8 mouse cellular contexts compared by ENCODE assay signal in genomic region chr11:96827917-96828316, GRCm38 (mm10). TPM values are rescaled to one million over a fixed set of nuclear protein-coding genes. Genes with fewer than 3 reads are reported as not detected.
DNase-seq lines count a peak whose midpoint lies in the region; ATAC-seq and TF ChIP-seq lines count a peak whose summit lies in the region.

No protein-coding gene starts in this region.

- no peak for TF ChIP-seq EP300 in stomach, postnatal 0 days (optimal IDR thresholded peaks at IDR 0.05)

- ATAC-seq in limb, embryonic 15.5 days (ENCODE audit: insufficient number of reproducible peaks, low FRiP score, low TSS enrichment, low read depth), result no peak
- no peak for ATAC-seq in stomach, postnatal 0 days (ENCODE audit: low FRiP score, low TSS enrichment)

- peak overlapping the region; percentile 99 for H3K27ac ChIP-seq in gastrocnemius, adult 2 months
- H3K27ac ChIP-seq in thymus, adult 2 months (ENCODE audit: control insufficient read depth, insufficient read depth, low read length), result no peak overlapping the region
- no peak overlapping the region for H3K27ac ChIP-seq in limb, embryonic 15.5 days
- H3K27ac ChIP-seq in stomach, postnatal 0 days (replicated peaks), result no peak overlapping the region

- H3K36me3 ChIP-seq in thymus, adult 2 months (ENCODE audit: control insufficient read depth, insufficient read depth, low read length), result no peaks in the 10 kb centered on the region; the same call in 1 of the 2 replicates
- peaks cover 27% of the 10 kb centered on the region for H3K36me3 ChIP-seq in limb, embryonic 15.5 days
- no peaks in the 10 kb centered on the region for H3K36me3 ChIP-seq in stomach, postnatal 0 days (ENCODE audit: control insufficient read depth, insufficient read depth, low read length)

- H3K4me3 ChIP-seq in gastrocnemius, adult 2 months, result peak overlapping the region; percentile 94
- H3K4me3 ChIP-seq in thymus, adult 2 months (ENCODE audit: control insufficient read depth, insufficient read depth, low read length), result peak overlapping the region; percentile 8; the same call in 1 of the 2 replicates
- H3K4me3 ChIP-seq in limb, embryonic 15.5 days, result peak overlapping the region; percentile 0; the same call in 1 of the 2 replicates
- H3K4me3 ChIP-seq in stomach, postnatal 0 days (ENCODE audit: low read depth, low read length), result 0 out of 2 replicates have a peak overlapping the region, but pooled peaks have one; percentile 8

- H3K9ac ChIP-seq in limb, embryonic 15.5 days, result no peak overlapping the region
- 0 out of 2 replicates have a peak overlapping the region, but pooled peaks have one; percentile 31 for H3K9ac ChIP-seq in stomach, postnatal 0 days (ENCODE audit: low read length)

- no peaks in the 10 kb centered on the region for H3K27me3 ChIP-seq in thymus, adult 2 months (ENCODE audit: control insufficient read depth, insufficient read depth, low read length)
- no peaks in the 10 kb centered on the region for H3K27me3 ChIP-seq in limb, embryonic 15.5 days
- no peaks in the 10 kb centered on the region for H3K27me3 ChIP-seq in stomach, postnatal 0 days (ENCODE audit: control insufficient read depth, insufficient read depth, low read length)

- TF ChIP-seq CTCF in gastrocnemius, adult 2 months (IDR thresholded peaks at IDR 0.05), result no peak
- no peak for TF ChIP-seq CTCF in thymus, adult 2 months (IDR thresholded peaks at IDR 0.05; ENCODE audit: borderline replicate concordance, control insufficient read depth, extremely low read depth, insufficient read depth, low read length, poor library complexity)
- no peak for TF ChIP-seq CTCF in stomach, postnatal 0 days (IDR thresholded peaks at IDR 0.05; ENCODE audit: low read depth)

- H3K4me2 ChIP-seq in limb, embryonic 15.5 days, result peak overlapping the region; percentile 54
- peak overlapping the region; percentile 31; the same call in 1 of the 2 replicates for H3K4me2 ChIP-seq in stomach, postnatal 0 days (replicated peaks; ENCODE audit: low read depth)

- no peak for TF ChIP-seq POLR2A in thymus, adult 2 months (IDR thresholded peaks at IDR 0.05; ENCODE audit: control insufficient read depth, extremely low read depth, insufficient read depth, low read length, poor library complexity)

- H3K9me3 ChIP-seq in limb, embryonic 15.5 days, result no peaks in the 10 kb centered on the region
- no peaks in the 10 kb centered on the region for H3K9me3 ChIP-seq in stomach, postnatal 0 days (ENCODE audit: control insufficient read depth, low read length)

- no peak for DNase-seq in gastrocnemius, adult 2 months
- DNase-seq in gastrocnemius, postnatal 36 days, result no peak
- DNase-seq in thymus, adult 2 months, result no peak
- no peak for DNase-seq in thymus, postnatal 10 days (ENCODE audit: low spot score in 2 of 2)
- no peak for DNase-seq in stomach, postnatal 0 days (ENCODE audit: low spot score)
- DNase-seq in left cerebral cortex, adult 18-20 months (ENCODE audit: low spot score in 2 of 2), result no peak
- DNase-seq in adrenal gland, adult (ENCODE audit: inconsistent age in 2 of 2, low spot score in 1 of 2), result no peak

- 90% methylated on average over 9 of the region's 9 CpGs for WGBS in thymus, adult 2 months
- WGBS in limb, embryonic 15.5 days, result 66% methylated on average over 9 of the region's 9 CpGs
- WGBS in stomach, postnatal 0 days, result 59% methylated on average over 9 of the region's 9 CpGs

- intact Hi-C loops in gastrocnemius, adult 2 months (cut with DNase I), result no loop called here
- intact Hi-C loops in gastrocnemius, postnatal 36 days (cut with DNase I), result loop anchor here (2.0 kb wide), 1 partner anchor 33 kb away; no protein-coding TSS in a partner anchor

- H3K4me1 ChIP-seq in thymus, adult 2 months (replicated peaks; ENCODE audit: control insufficient read depth, insufficient read depth, low read length), result peaks cover 17% of the 10 kb centered on the region
- peaks cover 58% of the 10 kb centered on the region for H3K4me1 ChIP-seq in limb, embryonic 15.5 days
- H3K4me1 ChIP-seq in stomach, postnatal 0 days (replicated peaks; ENCODE audit: control insufficient read depth, insufficient read depth), result peaks cover 22% of the 10 kb centered on the region

RNA-seq across cellular contexts. Expression of gene Nfe2l1, which starts 1.9 kb away (rescaled TPM):
- total RNA-seq in gastrocnemius, adult 2 months (2021), result 100 to 1,000 TPM; 395 to 484 TPM
- total RNA-seq in gastrocnemius, postnatal 36 days (2021), result 100 to 1,000 TPM; 374 to 411 TPM
- 136 and 170 TPM in 2 replicates for polyA plus RNA-seq in thymus, adult 2 months (2012; rRNA removed)
- polyA plus RNA-seq in limb, embryonic 15.5 days (2015; fragmentation: Nextera tagmentation; extraction: Ambion mirVana), result 75.6 and 81.1 TPM in 2 replicates
- 32.4 and 35.6 TPM in 2 replicates for polyA plus RNA-seq in stomach, postnatal 0 days (2015; fragmentation: Nextera tagmentation; extraction: Ambion mirVana)
- total RNA-seq in left cerebral cortex, adult 18-20 months (2021), result 100 to 1,000 TPM; 292 to 305 TPM

RNA-seq across cellular contexts. Expression of gene Copz2, which starts 21.8 kb away (rescaled TPM):
- total RNA-seq in gastrocnemius, adult 2 months (2021), result 10 to 100 TPM; 21.4 to 31.0 TPM
- total RNA-seq in gastrocnemius, postnatal 36 days (2021), result 10 to 100 TPM; 23.1 to 23.6 TPM
- 24.5 and 25.3 TPM in 2 replicates for polyA plus RNA-seq in thymus, adult 2 months (2012; rRNA removed)
- 203 and 213 TPM in 2 replicates for polyA plus RNA-seq in limb, embryonic 15.5 days (2015; fragmentation: Nextera tagmentation; extraction: Ambion mirVana)
- polyA plus RNA-seq in stomach, postnatal 0 days (2015; fragmentation: Nextera tagmentation; extraction: Ambion mirVana), result 84.7 and 95.1 TPM in 2 replicates
- 1 to 10 TPM; 5.9 to 6.3 TPM for total RNA-seq in left cerebral cortex, adult 18-20 months (2021)

RNA-seq across cellular contexts. Expression of gene Cbx1, which starts 39.0 kb away (rescaled TPM):
- total RNA-seq in gastrocnemius, adult 2 months (2021), result 10 to 100 TPM; 35.0 to 42.0 TPM
- total RNA-seq in gastrocnemius, postnatal 36 days (2021), result 10 to 100 TPM; 33.3 to 34.3 TPM
- 52.3 and 61.2 TPM in 2 replicates for polyA plus RNA-seq in thymus, adult 2 months (2012; rRNA removed)
- polyA plus RNA-seq in limb, embryonic 15.5 days (2015; fragmentation: Nextera tagmentation; extraction: Ambion mirVana), result 89.3 and 101 TPM in 2 replicates
- polyA plus RNA-seq in stomach, postnatal 0 days (2015; fragmentation: Nextera tagmentation; extraction: Ambion mirVana), result 30.5 and 38.7 TPM in 2 replicates
- 10 to 100 TPM; 40.8 to 43.3 TPM for total RNA-seq in left cerebral cortex, adult 18-20 months (2021)

RNA-seq across cellular contexts. Expression of gene Snx11, which starts 50.6 kb away (rescaled TPM):
- 10 to 100 TPM; 11.1 to 13.6 TPM for total RNA-seq in gastrocnemius, adult 2 months (2021)
- total RNA-seq in gastrocnemius, postnatal 36 days (2021), result 10 to 100 TPM; 10.0 to 10.3 TPM
- 25.0 and 26.2 TPM in 2 replicates for polyA plus RNA-seq in thymus, adult 2 months (2012; rRNA removed)
- 20.9 and 22.1 TPM in 2 replicates for polyA plus RNA-seq in limb, embryonic 15.5 days (2015; fragmentation: Nextera tagmentation; extraction: Ambion mirVana)
- polyA plus RNA-seq in stomach, postnatal 0 days (2015; fragmentation: Nextera tagmentation; extraction: Ambion mirVana), result 17.6 and 17.8 TPM in 2 replicates
- total RNA-seq in left cerebral cortex, adult 18-20 months (2021), result 10 to 100 TPM; 48.8 to 48.9 TPM

Comparison
In these comparisons a context has a peak if more than half of its experiments do, and no peak if none do; other contexts are left out.
1. H3K4me3 ChIP-seq: peak in every context shown above with its lines; median percentile 94 in gastrocnemius, adult 2 months; 8 in thymus, adult 2 months; 8 in stomach, postnatal 0 days; 0 in limb, embryonic 15.5 days.